Mouse (Mus musculus): ENCODE data around the gene Cdk2ap1. TPM values are rescaled to one million over a fixed set of nuclear protein-coding genes. Genes with fewer than 3 reads are reported as not detected.

The Cdk2ap1 gene
- total and polyA plus RNA-seq, 3 experiments = 117 to 167 (median 143) TPM

GRCm38 (mm10) chr5:124364173-124364918 lies 1.5 kb upstream of the Cdk2ap1 start:
- no peak overlapping the region for H3K9ac ChIP-seq (ENCODE audit: low read depth, low read length)
- H3K4me1 ChIP-seq (ENCODE audit: control insufficient read depth, insufficient read depth, low read length) = no peaks in the 10 kb centered on the region
- H3K79me2 ChIP-seq (replicated peaks; ENCODE audit: control insufficient read depth, insufficient read depth, low read length) = no peaks in the 10 kb centered on the region
- no peak overlapping the region for H3K4me3 ChIP-seq
- no peaks in the 10 kb centered on the region for H3K27me3 ChIP-seq (ENCODE audit: control insufficient read depth, insufficient read depth, low read length)
- 87% methylated on average over 6 of the region's 6 CpGs for WGBS
- no peaks in the 10 kb centered on the region for H3K36me3 ChIP-seq (ENCODE audit: control insufficient read depth, insufficient read depth, low read length)
- H3K27ac ChIP-seq = no peak overlapping the region
- TF ChIP-seq EP300 (IDR thresholded peaks at IDR 0.05; ENCODE audit: insufficient read depth, low read depth, low read length) (no peak), CTCF (IDR thresholded peaks at IDR 0.05) (no peak), POLR2A (IDR thresholded peaks at IDR 0.05; ENCODE audit: insufficient read depth, low read depth, low read length) (no peak)
- intact Hi-C loops (cut with DNase I) = no loop called here
- DNase-seq = no peak

- intact Hi-C loops (cut with DNase I) = no loop called here
- Histone ChIP-seq H3K9ac (ENCODE audit: low read depth, low read length) (no peak overlapping the region), H3K4me3 (no peak overlapping the region), H3K27ac (no peak overlapping the region), H3K79me2 (replicated peaks; ENCODE audit: control insufficient read depth, insufficient read depth, low read length) (no peaks in the 10 kb centered on the region), H3K4me1 (ENCODE audit: control insufficient read depth, insufficient read depth, low read length) (no peaks in the 10 kb centered on the region), H3K27me3 (ENCODE audit: control insufficient read depth, insufficient read depth, low read length) (no peaks in the 10 kb centered on the region), H3K36me3 (ENCODE audit: control insufficient read depth, insufficient read depth, low read length) (no peaks in the 10 kb centered on the region)
- no peak for DNase-seq
- 92% methylated on average over 2 of the region's 2 CpGs for WGBS
- TF ChIP-seq EP300 (IDR thresholded peaks at IDR 0.05; ENCODE audit: insufficient read depth, low read depth, low read length) = no peak
- peak; percentile 69 for TF ChIP-seq CTCF (IDR thresholded peaks at IDR 0.05)
- TF ChIP-seq POLR2A (IDR thresholded peaks at IDR 0.05; ENCODE audit: insufficient read depth, low read depth, low read length) = no peak
These were observed 3.2 kb downstream of the Cdk2ap1 start for GRCm38 (mm10) chr5:124359641-124360040.

GRCm38 (mm10) chr5:124356695-124357094 lies 6.2 kb downstream of the Cdk2ap1 start:
- H3K9ac ChIP-seq (ENCODE audit: low read depth, low read length) = no peak overlapping the region
- H3K36me3 ChIP-seq (ENCODE audit: control insufficient read depth, insufficient read depth, low read length) = no peaks in the 10 kb centered on the region
- 45% methylated on average over 3 of the region's 3 CpGs for WGBS
- no peaks in the 10 kb centered on the region for H3K27me3 ChIP-seq (ENCODE audit: control insufficient read depth, insufficient read depth, low read length)
- TF ChIP-seq EP300 (IDR thresholded peaks at IDR 0.05; ENCODE audit: insufficient read depth, low read depth, low read length) (no peak), POLR2A (IDR thresholded peaks at IDR 0.05; ENCODE audit: insufficient read depth, low read depth, low read length) (no peak), CTCF (IDR thresholded peaks at IDR 0.05) (no peak)
- intact Hi-C loops (cut with DNase I) = no loop called here
- no peak for DNase-seq
- H3K27ac ChIP-seq = no peak overlapping the region
- H3K4me3 ChIP-seq = no peak overlapping the region
- H3K4me1 ChIP-seq (ENCODE audit: control insufficient read depth, insufficient read depth, low read length) = peaks cover 4% of the 10 kb centered on the region; the same call in 1 of the 2 replicates
- no peaks in the 10 kb centered on the region for H3K79me2 ChIP-seq (replicated peaks; ENCODE audit: control insufficient read depth, insufficient read depth, low read length)

- peak overlapping the region; percentile 67; the same call in 1 of the 2 replicates for H3K4me3 ChIP-seq
- 10% methylated on average over 12 of the region's 12 CpGs for WGBS
These were observed 7.4 kb downstream of the Cdk2ap1 start for GRCm38 (mm10) chr5:124355425-124355959.

GRCm38 (mm10) chr5:124354574-124355424 lies 8.1 kb downstream of the Cdk2ap1 start:
- WGBS = under 1% methylated on average over 38 of the region's 60 CpGs
- TF ChIP-seq CTCF (IDR thresholded peaks at IDR 0.05) = no peak
- TF ChIP-seq EP300 (IDR thresholded peaks at IDR 0.05; ENCODE audit: insufficient read depth, low read depth, low read length) = no peak
- intact Hi-C loops (cut with DNase I) = no loop called here
- DNase-seq = peak; percentile 68 to 72
- H3K27me3 ChIP-seq (ENCODE audit: control insufficient read depth, insufficient read depth, low read length) = no peaks in the 10 kb centered on the region
- H3K27ac ChIP-seq = peak overlapping the region; percentile 71
- H3K9ac ChIP-seq (ENCODE audit: low read depth, low read length) = peak overlapping the region; percentile 58
- peaks cover 12% of the 10 kb centered on the region for H3K4me1 ChIP-seq (ENCODE audit: control insufficient read depth, insufficient read depth, low read length)
- H3K36me3 ChIP-seq (ENCODE audit: control insufficient read depth, insufficient read depth, low read length) = no peaks in the 10 kb centered on the region
- peak overlapping the region; percentile 67 for H3K4me3 ChIP-seq
- no peaks in the 10 kb centered on the region; the same call in 1 of the 2 replicates for H3K79me2 ChIP-seq (replicated peaks; ENCODE audit: control insufficient read depth, insufficient read depth, low read length)

More at GRCm38 (mm10) chr5:124355425-124355959, 7.4 kb downstream of the Cdk2ap1 start:
- Histone ChIP-seq H3K36me3 (ENCODE audit: control insufficient read depth, insufficient read depth, low read length) (no peaks in the 10 kb centered on the region), H3K79me2 (replicated peaks; ENCODE audit: control insufficient read depth, insufficient read depth, low read length) (no peaks in the 10 kb centered on the region; the same call in 1 of the 2 replicates), H3K27ac (no peak overlapping the region), H3K27me3 (ENCODE audit: control insufficient read depth, insufficient read depth, low read length) (no peaks in the 10 kb centered on the region), H3K9ac (ENCODE audit: low read depth, low read length) (no peak overlapping the region), H3K4me1 (ENCODE audit: control insufficient read depth, insufficient read depth, low read length) (peaks cover 12% of the 10 kb centered on the region)
- no peak for DNase-seq
- intact Hi-C loops (cut with DNase I) = no loop called here
- TF ChIP-seq CTCF (IDR thresholded peaks at IDR 0.05) (no peak), POLR2A (IDR thresholded peaks at IDR 0.05; ENCODE audit: insufficient read depth, low read depth, low read length) (no peak), EP300 (IDR thresholded peaks at IDR 0.05; ENCODE audit: insufficient read depth, low read depth, low read length) (no peak)

Measured in heart, adult 2 months (tissue).